Mouse (Mus musculus): ENCODE measurements around the gene Bicc1. TPM values are rescaled to one million over a fixed set of nuclear protein-coding genes. Genes with fewer than 3 reads are reported as not detected.

Gene Bicc1
- polyA plus RNA-seq, 2 experiments = 1.7 to 1.8 TPM

- no peak overlapping the region for H3K4me2 ChIP-seq (ENCODE audit: low read depth)
- WGBS (ENCODE audit: insufficient replicate concordance) = 49% methylated on average over 5 of the region's 5 CpGs
- H3K9ac ChIP-seq (replicated peaks) = no peak overlapping the region
- H3K4me3 ChIP-seq (ENCODE audit: insufficient read depth in 1 of 2, low read depth in 2 of 2, low read length in 2 of 2) = no peak overlapping the region
- H3K27ac ChIP-seq = no peak overlapping the region
- no peaks in the 10 kb centered on the region for H3K4me1 ChIP-seq (replicated peaks; ENCODE audit: control insufficient read depth in 2 of 2, insufficient read depth in 2 of 2, low read length in 1 of 2)
- ATAC-seq (ENCODE audit: insufficient read depth) (no peak), DNase-seq (ENCODE audit: low read depth in 3 of 3, low spot score in 3 of 3) (no peak)
- no peaks in the 10 kb centered on the region for H3K36me3 ChIP-seq (replicated peaks; ENCODE audit: control insufficient read depth, insufficient read depth, low read depth)
- no peaks in the 10 kb centered on the region for H3K27me3 ChIP-seq (ENCODE audit: control insufficient read depth, insufficient read depth, low read length)
- H3K9me3 ChIP-seq (ENCODE audit: control insufficient read depth, low read length) = no peaks in the 10 kb centered on the region; the same call in 1 of the 2 replicates
- no peak for TF ChIP-seq EP300 (IDR thresholded peaks at IDR 0.05; ENCODE audit: low read depth)
- no peak for TF ChIP-seq CTCF (IDR thresholded peaks at IDR 0.05; ENCODE audit: low read depth)
Measured at GRCm38 (mm10) chr10:70987396-70987795, 172.1 kb downstream of the Bicc1 start.

- ATAC-seq (ENCODE audit: insufficient read depth) (no peak), DNase-seq (ENCODE audit: low read depth in 3 of 3, low spot score in 3 of 3) (no peak)
- Histone ChIP-seq H3K4me1 (replicated peaks; ENCODE audit: control insufficient read depth in 2 of 2, insufficient read depth in 2 of 2, low read length in 1 of 2) (no peaks in the 10 kb centered on the region), H3K27ac (no peak overlapping the region), H3K9ac (replicated peaks) (no peak overlapping the region), H3K9me3 (ENCODE audit: control insufficient read depth, low read length) (no peaks in the 10 kb centered on the region), H3K27me3 (ENCODE audit: control insufficient read depth, insufficient read depth, low read length) (no peaks in the 10 kb centered on the region), H3K36me3 (replicated peaks; ENCODE audit: control insufficient read depth, insufficient read depth, low read depth) (no peaks in the 10 kb centered on the region), H3K4me3 (ENCODE audit: insufficient read depth in 1 of 2, low read depth in 2 of 2, low read length in 2 of 2) (no peak overlapping the region), H3K4me2 (ENCODE audit: low read depth) (no peak overlapping the region)
- WGBS (ENCODE audit: insufficient replicate concordance) = 65% methylated on average over 11 of the region's 11 CpGs
- TF ChIP-seq EP300 (IDR thresholded peaks at IDR 0.05; ENCODE audit: low read depth) = no peak
- TF ChIP-seq CTCF (IDR thresholded peaks at IDR 0.05; ENCODE audit: low read depth) = no peak
Measured at GRCm38 (mm10) chr10:70983036-70983670, 176.3 kb downstream of the Bicc1 start.

- ATAC-seq (ENCODE audit: insufficient read depth) (no peak), DNase-seq (ENCODE audit: low read depth in 3 of 3, low spot score in 3 of 3) (no peak)
- no peak overlapping the region for H3K4me3 ChIP-seq (ENCODE audit: insufficient read depth in 1 of 2, low read depth in 2 of 2, low read length in 2 of 2)
- H3K4me2 ChIP-seq (ENCODE audit: low read depth) = no peak overlapping the region
- H3K4me1 ChIP-seq (replicated peaks; ENCODE audit: control insufficient read depth in 2 of 2, insufficient read depth in 2 of 2, low read length in 1 of 2) = no peaks in the 10 kb centered on the region
- H3K27ac ChIP-seq = no peak overlapping the region
- no peak overlapping the region for H3K9ac ChIP-seq (replicated peaks)
- no peaks in the 10 kb centered on the region for H3K36me3 ChIP-seq (replicated peaks; ENCODE audit: control insufficient read depth, insufficient read depth, low read depth)
- no peak for TF ChIP-seq EP300 (IDR thresholded peaks at IDR 0.05; ENCODE audit: low read depth)
- H3K27me3 ChIP-seq (ENCODE audit: control insufficient read depth, insufficient read depth, low read length) = no peaks in the 10 kb centered on the region
- H3K9me3 ChIP-seq (ENCODE audit: control insufficient read depth, low read length) = no peaks in the 10 kb centered on the region; the same call in 1 of the 2 replicates
- 61% methylated on average over 7 of the region's 7 CpGs for WGBS (ENCODE audit: insufficient replicate concordance)
Measured at GRCm38 (mm10) chr10:70982156-70982555, 177.3 kb downstream of the Bicc1 start.

- no peak for TF ChIP-seq EP300 (IDR thresholded peaks at IDR 0.05; ENCODE audit: low read depth)
- TF ChIP-seq CTCF (IDR thresholded peaks at IDR 0.05; ENCODE audit: low read depth) = no peak
- no peak for DNase-seq (ENCODE audit: low read depth in 3 of 3, low spot score in 3 of 3)
- H3K27me3 ChIP-seq (ENCODE audit: control insufficient read depth, insufficient read depth, low read length) = no peaks in the 10 kb centered on the region
- H3K9me3 ChIP-seq (ENCODE audit: control insufficient read depth, low read length) = no peaks in the 10 kb centered on the region; the same call in 1 of the 2 replicates
- no peak for ATAC-seq (ENCODE audit: insufficient read depth)
- no peaks in the 10 kb centered on the region for H3K36me3 ChIP-seq (replicated peaks; ENCODE audit: control insufficient read depth, insufficient read depth, low read depth)
- H3K9ac ChIP-seq (replicated peaks) = no peak overlapping the region
- 72% methylated on average over 8 of the region's 8 CpGs for WGBS (ENCODE audit: insufficient replicate concordance)
- no peak overlapping the region for H3K4me2 ChIP-seq (ENCODE audit: low read depth)
- H3K27ac ChIP-seq = no peak overlapping the region
- H3K4me3 ChIP-seq (ENCODE audit: insufficient read depth in 1 of 2, low read depth in 2 of 2, low read length in 2 of 2) = no peak overlapping the region
- H3K4me1 ChIP-seq (replicated peaks; ENCODE audit: control insufficient read depth in 2 of 2, insufficient read depth in 2 of 2, low read length in 1 of 2) = no peaks in the 10 kb centered on the region
Measured at GRCm38 (mm10) chr10:70979657-70980056, 179.8 kb downstream of the Bicc1 start.

GRCm38 (mm10) chr10:70977141-70977540, 182.4 kb downstream of the Bicc1 start:
- H3K4me1 ChIP-seq (replicated peaks; ENCODE audit: control insufficient read depth in 2 of 2, insufficient read depth in 2 of 2, low read length in 1 of 2) = no peaks in the 10 kb centered on the region
- no peak overlapping the region for H3K4me2 ChIP-seq (ENCODE audit: low read depth)
- WGBS (ENCODE audit: insufficient replicate concordance) = 61% methylated on average over 6 of the region's 6 CpGs
- H3K27me3 ChIP-seq (ENCODE audit: control insufficient read depth, insufficient read depth, low read length) = no peaks in the 10 kb centered on the region
- H3K36me3 ChIP-seq (replicated peaks; ENCODE audit: control insufficient read depth, insufficient read depth, low read depth) = no peaks in the 10 kb centered on the region
- no peak for TF ChIP-seq EP300 (IDR thresholded peaks at IDR 0.05; ENCODE audit: low read depth)
- no peak for TF ChIP-seq CTCF (IDR thresholded peaks at IDR 0.05; ENCODE audit: low read depth)
- no peak for ATAC-seq (ENCODE audit: insufficient read depth)
- no peak for DNase-seq (ENCODE audit: low read depth in 3 of 3, low spot score in 3 of 3)
- no peak overlapping the region for H3K27ac ChIP-seq
- no peak overlapping the region for H3K9ac ChIP-seq (replicated peaks)
- H3K4me3 ChIP-seq (ENCODE audit: insufficient read depth in 1 of 2, low read depth in 2 of 2, low read length in 2 of 2) = no peak overlapping the region
- no peaks in the 10 kb centered on the region; the same call in 1 of the 2 replicates for H3K9me3 ChIP-seq (ENCODE audit: control insufficient read depth, low read length)
